8 mouse cellular contexts compared by ENCODE assay signal in genomic region chrX:74429290-74429821, GRCm38 (mm10). TPM values are rescaled to one million over a fixed set of nuclear protein-coding genes. Genes with fewer than 3 reads are reported as not detected.
DNase-seq lines count a peak whose midpoint lies in the region; ATAC-seq and TF ChIP-seq lines count a peak whose summit lies in the region.

No protein-coding gene starts in this region.

- DNase-seq in kidney, postnatal 0 days (ENCODE audit: low spot score) = peak; percentile 88
- peak; percentile 62 for DNase-seq in liver, adult 2 months (ENCODE audit: extremely low read depth, low read depth, low spot score)
- peak; percentile 61 to 77 for DNase-seq in spleen, postnatal 4 days (ENCODE audit: low spot score in 2 of 2)

- H3ac ChIP-seq in C2C12 (ENCODE audit: control insufficient read depth, insufficient read length, low read depth) (peak overlapping the region; percentile 95), myocyte (ENCODE audit: control insufficient read depth, insufficient read length) (no peak overlapping the region)

- peak overlapping the region; percentile 99 for H3K27ac ChIP-seq in bone marrow macrophage, adult 2 months (ENCODE audit: insufficient read depth, low read depth, low read length)
- peak overlapping the region; percentile 92 for H3K27ac ChIP-seq in heart, embryonic 13.5 days (replicated peaks)
- peak overlapping the region; percentile 90 for H3K27ac ChIP-seq in kidney, postnatal 0 days
- peak overlapping the region; percentile 83 for H3K27ac ChIP-seq in liver, adult 2 months (replicated peaks; ENCODE audit: insufficient read depth, low read depth, low read length)

- H3K36me3 ChIP-seq in C2C12 (ENCODE audit: control insufficient read depth, insufficient read depth) = peaks cover 49% of the 10 kb centered on the region
- peaks cover 71% of the 10 kb centered on the region for H3K36me3 ChIP-seq in erythroblast, embryonic 14.5 days (ENCODE audit: control insufficient read depth)
- peaks cover 19% of the 10 kb centered on the region for H3K36me3 ChIP-seq in heart, embryonic 13.5 days
- no peaks in the 10 kb centered on the region for H3K36me3 ChIP-seq in kidney, postnatal 0 days (ENCODE audit: insufficient read depth, low read length)
- peaks cover 31% of the 10 kb centered on the region for H3K36me3 ChIP-seq in liver, adult 2 months (ENCODE audit: control insufficient read depth, insufficient read depth, low read length)
- no peaks in the 10 kb centered on the region for H3K36me3 ChIP-seq in myocyte (ENCODE audit: control insufficient read depth, insufficient read depth)

- peaks cover 7% of the 10 kb centered on the region for H3K9me3 ChIP-seq in erythroblast, embryonic 14.5 days (ENCODE audit: control insufficient read depth, low read length)
- H3K9me3 ChIP-seq in heart, embryonic 13.5 days = no peaks in the 10 kb centered on the region
- no peaks in the 10 kb centered on the region for H3K9me3 ChIP-seq in kidney, postnatal 0 days (replicated peaks; ENCODE audit: low read length)

- H3K4me2 ChIP-seq in heart, embryonic 13.5 days = peak overlapping the region; percentile 75
- peak overlapping the region; percentile 61 for H3K4me2 ChIP-seq in kidney, postnatal 0 days (ENCODE audit: low read length)
- H3K4me2 ChIP-seq in myocyte (ENCODE audit: low read depth) = peak overlapping the region; percentile 73

- H3K9ac ChIP-seq in heart, embryonic 13.5 days = peak overlapping the region; percentile 83
- H3K9ac ChIP-seq in kidney, postnatal 0 days (ENCODE audit: low read depth, low read length) = peak overlapping the region; percentile 63
- H3K9ac ChIP-seq in liver, adult 2 months (ENCODE audit: low read depth, low read length) = peak overlapping the region; percentile 76

- peaks cover 12% of the 10 kb centered on the region for H3K4me1 ChIP-seq in bone marrow macrophage, adult 2 months (ENCODE audit: control insufficient read depth, insufficient read depth, low read length)
- H3K4me1 ChIP-seq in erythroblast, embryonic 14.5 days (ENCODE audit: control insufficient read depth) = peaks cover 51% of the 10 kb centered on the region
- peaks cover 4% of the 10 kb centered on the region; the same call in 1 of the 2 replicates for H3K4me1 ChIP-seq in heart, embryonic 13.5 days
- H3K4me1 ChIP-seq in kidney, postnatal 0 days (replicated peaks; ENCODE audit: insufficient read depth, low read length) = peaks cover 3% of the 10 kb centered on the region; the same call in 1 of the 2 replicates
- H3K4me1 ChIP-seq in liver, adult 2 months (ENCODE audit: control insufficient read depth, insufficient read depth, low read length) = peaks cover 10% of the 10 kb centered on the region

- peaks cover 70% of the 10 kb centered on the region for H3K79me2 ChIP-seq in C2C12 (ENCODE audit: control insufficient read depth, insufficient read depth)
- H3K79me2 ChIP-seq in liver, adult 2 months (ENCODE audit: control insufficient read depth, insufficient read depth, low read length) = peaks cover 10% of the 10 kb centered on the region; the same call in 1 of the 2 replicates
- H3K79me2 ChIP-seq in myocyte (ENCODE audit: control insufficient read depth, insufficient read depth) = peaks cover 30% of the 10 kb centered on the region

- H3K27me3 ChIP-seq in C2C12 (ENCODE audit: control insufficient read depth, insufficient read depth, insufficient read length) (no peaks in the 10 kb centered on the region), myocyte (ENCODE audit: control insufficient read depth, insufficient read depth, insufficient read length) (no peaks in the 10 kb centered on the region)
- no peaks in the 10 kb centered on the region; the same call in none of the 2 replicates for H3K27me3 ChIP-seq in erythroblast, embryonic 14.5 days (ENCODE audit: control insufficient read depth)
- no peaks in the 10 kb centered on the region for H3K27me3 ChIP-seq in heart, embryonic 13.5 days (replicated peaks)
- H3K27me3 ChIP-seq in kidney, postnatal 0 days (ENCODE audit: insufficient read depth, low read length) = no peaks in the 10 kb centered on the region
- no peaks in the 10 kb centered on the region for H3K27me3 ChIP-seq in liver, adult 2 months (ENCODE audit: control insufficient read depth, insufficient read depth, low read length)

- H3K79me3 ChIP-seq in C2C12 (ENCODE audit: low read depth) = peaks cover 42% of the 10 kb centered on the region

- WGBS in heart, embryonic 13.5 days = 12% methylated on average over 22 of the region's 22 CpGs
- WGBS in kidney, postnatal 0 days = 29% methylated on average over 22 of the region's 22 CpGs
- under 1% methylated on average over 22 of the region's 22 CpGs for WGBS in liver, adult 2 months

- ATAC-seq in heart, embryonic 13.5 days (ENCODE audit: extremely low read depth, insufficient number of reproducible peaks, low FRiP score, low TSS enrichment) = 0 out of 2 replicates have a peak, but pooled peaks have one; percentile 10
- ATAC-seq in kidney, postnatal 0 days (replicated peaks; ENCODE audit: low FRiP score, low read depth) = peak; percentile 74

- peak overlapping the region; percentile 49 for H3K4me3 ChIP-seq in C2C12 (ENCODE audit: insufficient read depth, poor library complexity, severe bottlenecking)
- peak overlapping the region; percentile 74 for H3K4me3 ChIP-seq in bone marrow macrophage, adult 2 months (ENCODE audit: insufficient read depth, low read length)
- peak overlapping the region; percentile 83 for H3K4me3 ChIP-seq in erythroblast, embryonic 14.5 days (replicated peaks)
- peak overlapping the region; percentile 67 for H3K4me3 ChIP-seq in heart, embryonic 13.5 days
- peak overlapping the region; percentile 53 for H3K4me3 ChIP-seq in kidney, postnatal 0 days (replicated peaks; ENCODE audit: low read depth, low read length)
- peak overlapping the region; percentile 71 for H3K4me3 ChIP-seq in liver, adult 2 months (ENCODE audit: insufficient read depth, low read depth, low read length)
- peak overlapping the region; percentile 78 for H3K4me3 ChIP-seq in myocyte

- TF ChIP-seq POLR2A in bone marrow macrophage, adult 2 months (IDR thresholded peaks at IDR 0.05; ENCODE audit: borderline replicate concordance, low read depth, low read length) = no peak
- TF ChIP-seq POLR2A in liver, adult 2 months (IDR thresholded peaks at IDR 0.05; ENCODE audit: extremely low read depth, insufficient read depth, low read length) = 0 out of 2 replicates have a peak, but pooled peaks have one; percentile 26
- TF ChIP-seq POLR2A in myocyte (IDR thresholded peaks at IDR 0.05; ENCODE audit: insufficient read length, low read depth) = no peak

- no peak for TF ChIP-seq CTCF in C2C12 (IDR thresholded peaks at IDR 0.05; ENCODE audit: control insufficient read depth, insufficient read depth, insufficient read length)
- no peak for TF ChIP-seq CTCF in bone marrow macrophage, adult 2 months (IDR thresholded peaks at IDR 0.05; ENCODE audit: low read depth, low read length)
- no peak for TF ChIP-seq CTCF in kidney, postnatal 0 days (IDR thresholded peaks at IDR 0.05; ENCODE audit: low read depth)
- TF ChIP-seq CTCF in liver, adult 2 months (IDR thresholded peaks at IDR 0.05; ENCODE audit: low read depth, low read length) = no peak

RNA-seq across cellular contexts. Expression of gene G6pdx, which starts 0.4 kb away (rescaled TPM):
- polyA plus RNA-seq in C2C12 (2012; fragmentation: generic; extraction: Trizol) = 148 TPM
- 156 and 180 TPM in 2 replicates for polyA plus RNA-seq in bone marrow macrophage, adult 2 months (2012; ENCODE audit: insufficient read depth, insufficient read length, missing spikeins)
- 2.0 and 2.2 TPM in 2 replicates for polyA plus RNA-seq in erythroblast, embryonic 14.5 days (2012)
- 20.4 and 21.7 TPM in 2 replicates for polyA plus RNA-seq in heart, embryonic 13.5 days (2015; fragmentation: Nextera tagmentation; extraction: Ambion mirVana)
- polyA plus RNA-seq in kidney, postnatal 0 days (2015; fragmentation: Nextera tagmentation; extraction: Ambion mirVana) = 31.8 and 34.5 TPM in 2 replicates
- 3.2 and 4.0 TPM in 2 replicates for total RNA-seq in liver, adult 2 months (2014; rRNA removed)
- polyA plus RNA-seq in liver, adult 2 months (2012; rRNA removed) = 2.0 and 3.8 TPM in 2 replicates
- polyA plus RNA-seq in myocyte (2012; fragmentation: generic; extraction: Trizol) = 62.2 TPM

RNA-seq across cellular contexts. Expression of gene Ikbkg, which starts 36.3 kb away (rescaled TPM):
- polyA plus RNA-seq in C2C12 (2012; fragmentation: generic; extraction: Trizol) = 37.1 TPM
- polyA plus RNA-seq in bone marrow macrophage, adult 2 months (2012; ENCODE audit: insufficient read depth, insufficient read length, missing spikeins) = 28.4 and 34.5 TPM in 2 replicates
- 1.5 and 2.3 TPM in 2 replicates for polyA plus RNA-seq in erythroblast, embryonic 14.5 days (2012)
- polyA plus RNA-seq in heart, embryonic 13.5 days (2015; fragmentation: Nextera tagmentation; extraction: Ambion mirVana) = 17.4 and 18.1 TPM in 2 replicates
- polyA plus RNA-seq in kidney, postnatal 0 days (2015; fragmentation: Nextera tagmentation; extraction: Ambion mirVana) = 17.1 and 18.1 TPM in 2 replicates
- total RNA-seq in liver, adult 2 months (2014; rRNA removed) = 50.5 and 68.5 TPM in 2 replicates
- polyA plus RNA-seq in liver, adult 2 months (2012; rRNA removed) = 24.3 and 32.8 TPM in 2 replicates
- 24.7 TPM for polyA plus RNA-seq in myocyte (2012; fragmentation: generic; extraction: Trizol)

RNA-seq across cellular contexts. Expression of gene Fam3a, which starts 36.3 kb away (rescaled TPM):
- 11.5 TPM for polyA plus RNA-seq in C2C12 (2012; fragmentation: generic; extraction: Trizol)
- polyA plus RNA-seq in bone marrow macrophage, adult 2 months (2012; ENCODE audit: insufficient read depth, insufficient read length, missing spikeins) = 22.2 and 26.8 TPM in 2 replicates
- polyA plus RNA-seq in erythroblast, embryonic 14.5 days (2012) = 0.35 and 0.84 TPM in 2 replicates
- polyA plus RNA-seq in heart, embryonic 13.5 days (2015; fragmentation: Nextera tagmentation; extraction: Ambion mirVana) = 25.3 and 28.5 TPM in 2 replicates
- polyA plus RNA-seq in kidney, postnatal 0 days (2015; fragmentation: Nextera tagmentation; extraction: Ambion mirVana) = 37.0 and 37.1 TPM in 2 replicates
- total RNA-seq in liver, adult 2 months (2014; rRNA removed) = 5.8 and 8.1 TPM in 2 replicates
- polyA plus RNA-seq in liver, adult 2 months (2012; rRNA removed) = 22.7 and 24.1 TPM in 2 replicates
- 19.5 TPM for polyA plus RNA-seq in myocyte (2012; fragmentation: generic; extraction: Trizol)

RNA-seq across cellular contexts. Expression of gene Gm6880, which starts 51.8 kb away (rescaled TPM):
- polyA plus RNA-seq in C2C12 (2012; fragmentation: generic; extraction: Trizol) = not detected
- polyA plus RNA-seq in bone marrow macrophage, adult 2 months (2012; ENCODE audit: insufficient read depth, insufficient read length, missing spikeins) = not detected in 2 replicates
- not detected in 2 replicates for polyA plus RNA-seq in erythroblast, embryonic 14.5 days (2012)
- not detected in 2 replicates for polyA plus RNA-seq in heart, embryonic 13.5 days (2015; fragmentation: Nextera tagmentation; extraction: Ambion mirVana)
- polyA plus RNA-seq in kidney, postnatal 0 days (2015; fragmentation: Nextera tagmentation; extraction: Ambion mirVana) = not detected in 2 replicates
- total RNA-seq in liver, adult 2 months (2014; rRNA removed) = not detected in 2 replicates
- polyA plus RNA-seq in liver, adult 2 months (2012; rRNA removed) = not detected in 2 replicates
- not detected for polyA plus RNA-seq in myocyte (2012; fragmentation: generic; extraction: Trizol)

RNA-seq across cellular contexts. Expression of gene Slc10a3, which starts 56.2 kb away (rescaled TPM):
- polyA plus RNA-seq in C2C12 (2012; fragmentation: generic; extraction: Trizol) = 18.5 TPM
- 13.5 and 15.2 TPM in 2 replicates for polyA plus RNA-seq in bone marrow macrophage, adult 2 months (2012; ENCODE audit: insufficient read depth, insufficient read length, missing spikeins)
- 0.06 and 0.07 TPM in 2 replicates for polyA plus RNA-seq in erythroblast, embryonic 14.5 days (2012)
- polyA plus RNA-seq in heart, embryonic 13.5 days (2015; fragmentation: Nextera tagmentation; extraction: Ambion mirVana) = 16.1 and 16.3 TPM in 2 replicates
- polyA plus RNA-seq in kidney, postnatal 0 days (2015; fragmentation: Nextera tagmentation; extraction: Ambion mirVana) = 23.4 and 24.1 TPM in 2 replicates
- total RNA-seq in liver, adult 2 months (2014; rRNA removed) = 2.8 and 3.2 TPM in 2 replicates
- polyA plus RNA-seq in liver, adult 2 months (2012; rRNA removed) = 6.3 and 8.4 TPM in 2 replicates
- 11.2 TPM for polyA plus RNA-seq in myocyte (2012; fragmentation: generic; extraction: Trizol)

Comparison
In these comparisons a context has a peak if more than half of its experiments do, and no peak if none do; other contexts are left out.
1. Peak in every context shown above with its lines: DNase-seq, ATAC-seq, H3K4me3 ChIP-seq and H3K27ac ChIP-seq.